Mouse (Mus musculus) heart, embryonic 11.5 days (tissue): Measurements from ENCODE around the gene Bicdl1. TPM values are rescaled to one million over a fixed set of nuclear protein-coding genes. Genes with fewer than 3 reads are reported as not detected.

Experiments used
- ATAC-seq: fragments of 200-750 bp; cut with Nextera tagmentation; replicated peaks from 2 replicates; pipeline ENCODE4 v1.8.0; 2017; ENCODE audit warnings: moderate library complexity; ENCODE audit not compliant: insufficient number of reproducible peaks, low FRiP score, low TSS enrichment
- H3K27ac ChIP-seq: fragments of 300-500 bp; sonication (generic); 2 replicates; pipeline ENCODE4 v1.5.1; 2014; ENCODE audit warnings: mild to moderate bottlenecking, low read depth, low read length
- H3K27me3 ChIP-seq: fragments of 300-500 bp; sonication (generic); 2 replicates; pipeline ENCODE4 v1.6.1; 2014; ENCODE audit warnings: mild to moderate bottlenecking, low read length, mixed read lengths; ENCODE audit not compliant: control insufficient read depth, insufficient read depth
- H3K36me3 ChIP-seq: fragments of 300-500 bp; sonication (generic); 2 replicates; pipeline ENCODE4 v1.6.1; 2014; ENCODE audit warnings: mild to moderate bottlenecking, low read length, moderate library complexity, mixed read lengths; ENCODE audit not compliant: control insufficient read depth, insufficient read depth
- H3K4me1 ChIP-seq: fragments of 300-500 bp; sonication (generic); 2 replicates; pipeline ENCODE4 v1.6.1; 2014; ENCODE audit warnings: low read length; ENCODE audit not compliant: control insufficient read depth, insufficient read depth
- H3K4me2 ChIP-seq: fragments of 300-500 bp; sonication (generic); 2 replicates; pipeline ENCODE4 v1.6.1; 2014; ENCODE audit warnings: mild to moderate bottlenecking, moderate library complexity
- H3K4me3 ChIP-seq: fragments of 300-500 bp; sonication (generic); 2 replicates; pipeline ENCODE4 v1.5.1; 2014; ENCODE audit warnings: low read depth, low read length
- H3K9ac ChIP-seq: fragments of 300-500 bp; sonication (generic); 2 replicates; pipeline ENCODE4 v1.6.1; 2014; ENCODE audit warnings: mild to moderate bottlenecking, low read depth, low read length, moderate library complexity
- H3K9me3 ChIP-seq: fragments of 300-500 bp; sonication (generic); replicated peaks from 2 replicates; pipeline ENCODE4 v1.6.1; 2016; ENCODE audit warnings: low read length; ENCODE audit not compliant: control insufficient read depth
- WGBS: fragments of 180-500 bp; shearing (Covaris S2); extraction: QIAGEN DNeasy Blood & Tissue Kit; methylation state at CpG from one replicate; pipeline ENCODE4 v1.1.7; 2014; ENCODE audit not compliant: insufficient replicate concordance; 5-methylcytosine and 5-hydroxymethylcytosine counted together
- polyA plus RNA-seq: library from polyadenylated mRNA; unstranded; fragments of >200 nt; fragmentation: Nextera tagmentation; extraction: Ambion mirVana; gene quantifications from 2 replicates; pipeline ENCODE4 v1.2.1, GENCODE M21; 2014

Bicdl1 gene
- polyA plus RNA-seq, 1 experiment from 2014 or later, result 6.6 TPM

DNA sequence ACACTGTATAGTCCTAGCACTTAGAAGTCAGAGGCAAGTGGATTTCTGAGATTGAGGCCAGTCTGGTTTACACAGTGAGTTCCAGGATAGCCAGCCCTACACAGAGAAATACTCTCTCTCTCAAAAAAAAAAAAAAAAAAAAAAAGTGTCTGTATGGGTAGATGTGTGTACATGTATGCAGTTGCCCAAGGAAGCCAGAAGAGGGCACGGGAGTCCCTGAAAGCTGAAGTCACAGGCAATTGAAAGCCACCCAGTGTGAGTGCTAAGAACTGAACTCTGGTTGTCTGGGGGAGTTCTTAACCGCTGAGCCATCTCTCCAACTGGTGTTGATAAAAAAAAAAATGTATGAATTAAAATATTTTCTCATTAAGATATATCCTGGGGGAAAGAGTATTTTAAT is 3.1 kb upstream of the Bicdl1 start:
- 73% methylated on average over 2 of the region's 2 CpGs for WGBS
- Histone ChIP-seq H3K9me3 (no peaks in the 10 kb centered on the region), H3K4me1 (peaks cover 6% of the 10 kb centered on the region; the same call in 1 of the 2 replicates), H3K27me3 (peaks cover 20% of the 10 kb centered on the region), H3K9ac (no peak overlapping the region), H3K4me3 (no peak overlapping the region), H3K36me3 (no peaks in the 10 kb centered on the region), H3K4me2 (no peak overlapping the region), H3K27ac (no peak overlapping the region)
- ATAC-seq, result no peak

DNA sequence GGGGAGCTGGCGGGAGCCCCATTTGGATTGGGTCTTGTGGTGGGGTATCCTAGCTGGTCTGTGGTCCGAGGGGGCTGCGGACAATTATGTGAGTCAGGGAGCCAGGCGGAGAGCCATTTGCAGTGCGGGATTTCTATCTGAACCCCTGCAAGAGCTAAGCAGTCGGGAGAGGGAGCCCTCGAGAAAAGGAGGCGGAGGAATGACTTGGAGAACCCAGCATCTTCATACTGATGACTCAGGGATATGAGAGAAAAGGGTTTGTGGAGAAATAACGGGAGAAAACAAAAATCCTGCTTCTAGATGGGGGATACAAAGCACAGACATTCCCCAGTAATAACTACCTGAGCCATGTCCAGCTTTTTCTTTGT is 1.4 kb upstream of the Bicdl1 start:
- peak overlapping the region; percentile 100 for H3K4me2 ChIP-seq
- no peaks in the 10 kb centered on the region for H3K36me3 ChIP-seq
- ATAC-seq, result no peak
- WGBS, result 1% methylated on average over 9 of the region's 9 CpGs
- H3K27ac ChIP-seq, result no peak overlapping the region
- peaks cover 21% of the 10 kb centered on the region for H3K27me3 ChIP-seq
- peaks cover 6% of the 10 kb centered on the region; the same call in 1 of the 2 replicates for H3K4me1 ChIP-seq
- no peaks in the 10 kb centered on the region for H3K9me3 ChIP-seq
- no peak overlapping the region for H3K9ac ChIP-seq
- peak overlapping the region; percentile 69 for H3K4me3 ChIP-seq

DNA sequence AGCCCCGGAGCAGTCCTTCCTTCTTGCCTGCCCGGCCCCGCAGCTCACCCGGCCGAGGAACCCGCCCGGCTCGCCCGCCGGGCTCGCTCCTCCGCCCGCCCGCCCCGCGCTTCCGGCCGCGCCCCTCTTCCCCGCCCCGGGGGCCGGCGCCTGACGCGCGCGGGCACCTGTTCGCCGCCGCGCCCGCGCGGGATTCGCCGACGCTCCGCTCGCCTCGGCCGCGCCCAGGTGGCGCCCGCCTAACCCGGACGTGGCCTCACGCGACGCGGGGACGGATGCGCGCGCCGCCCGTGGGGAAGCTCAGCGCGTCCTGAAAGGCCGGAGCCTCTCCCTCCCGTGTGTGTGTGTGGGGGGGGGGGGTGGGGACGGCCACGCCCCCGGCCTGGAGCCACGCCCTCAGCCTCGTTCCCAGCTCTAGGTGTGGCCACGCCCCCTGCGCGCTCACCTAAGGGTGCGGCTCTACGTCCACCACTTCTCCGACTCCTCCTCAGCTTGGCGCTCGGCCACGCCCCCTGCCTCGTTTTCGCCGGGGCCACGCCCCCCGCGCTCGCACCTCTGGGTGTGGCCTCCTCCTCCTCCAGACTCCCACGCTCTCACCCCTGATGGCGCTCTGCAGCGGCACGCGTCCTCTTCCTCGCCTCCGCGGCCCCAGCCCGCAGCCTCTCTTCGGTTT is 891 bp upstream of the Bicdl1 start:
- peak; percentile 89 for ATAC-seq
- no peaks in the 10 kb centered on the region for H3K36me3 ChIP-seq
- under 1% methylated on average over 68 of the region's 91 CpGs for WGBS
- peaks cover 21% of the 10 kb centered on the region for H3K27me3 ChIP-seq
- H3K9ac ChIP-seq, result peak overlapping the region; percentile 39; the same call in 1 of the 2 replicates
- H3K4me3 ChIP-seq, result peak overlapping the region; percentile 69
- peaks cover 6% of the 10 kb centered on the region; the same call in 1 of the 2 replicates for H3K4me1 ChIP-seq
- H3K9me3 ChIP-seq, result no peaks in the 10 kb centered on the region
- no peak overlapping the region for H3K27ac ChIP-seq
- peak overlapping the region; percentile 100 for H3K4me2 ChIP-seq

DNA sequence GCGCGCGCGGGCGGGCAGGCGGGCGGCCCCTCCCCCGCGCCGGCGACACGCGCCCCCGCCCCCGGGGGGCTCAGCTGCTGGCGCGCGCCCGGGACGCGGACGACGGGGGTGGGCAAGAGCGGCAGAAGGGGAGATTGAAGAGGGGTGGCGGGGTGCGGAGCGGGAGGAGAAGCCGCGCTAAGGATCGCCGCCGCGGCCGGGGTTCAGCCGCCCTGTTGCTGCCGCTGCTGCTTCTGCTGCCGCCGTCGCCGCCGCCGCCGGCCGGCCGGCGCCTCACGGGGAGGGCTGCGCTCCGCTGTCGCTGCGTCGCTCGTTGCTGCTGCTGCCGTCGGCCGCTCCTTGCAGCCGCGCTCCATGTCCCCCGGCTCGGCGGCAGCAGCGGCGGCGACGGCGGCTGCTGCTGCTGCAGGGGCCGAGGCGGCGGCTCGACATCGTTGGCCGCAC is 333 bp upstream of the Bicdl1 start:
- Histone ChIP-seq H3K27ac (no peak overlapping the region), H3K36me3 (no peaks in the 10 kb centered on the region), H3K4me1 (peaks cover 6% of the 10 kb centered on the region; the same call in 1 of the 2 replicates), H3K27me3 (peaks cover 21% of the 10 kb centered on the region), H3K9me3 (no peaks in the 10 kb centered on the region), H3K4me2 (peak overlapping the region; percentile 100), H3K9ac (peak overlapping the region; percentile 39; the same call in 1 of the 2 replicates), H3K4me3 (peak overlapping the region; percentile 69)
- 1% methylated on average over 52 of the region's 72 CpGs for WGBS
- ATAC-seq, result 0 out of 2 replicates have a peak, but pooled peaks have one; percentile 6

DNA sequence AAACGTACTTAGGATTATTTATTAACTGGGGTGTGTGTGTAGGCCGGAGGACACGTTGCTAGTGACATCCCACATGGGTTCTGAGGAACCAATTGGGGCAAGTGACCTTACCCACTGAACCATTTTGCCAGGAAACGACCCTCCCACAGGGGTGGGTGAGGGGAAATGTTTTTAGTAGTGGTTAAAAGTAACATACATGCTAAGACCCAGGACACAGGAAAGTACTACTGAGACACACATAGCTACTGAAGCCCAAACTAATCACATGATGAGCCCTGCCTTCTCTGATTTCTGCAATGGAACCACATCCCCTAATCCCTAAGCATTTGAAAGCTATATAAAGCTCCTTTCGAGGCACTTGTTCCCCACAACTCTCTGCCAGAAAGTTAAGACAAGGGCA is 1.1 kb downstream of the Bicdl1 start:
- no peak overlapping the region; the same call in 1 of the 2 replicates for H3K4me2 ChIP-seq
- peaks cover 6% of the 10 kb centered on the region; the same call in 1 of the 2 replicates for H3K4me1 ChIP-seq
- no peaks in the 10 kb centered on the region for H3K9me3 ChIP-seq
- H3K36me3 ChIP-seq, result no peaks in the 10 kb centered on the region
- ATAC-seq, result no peak
- no peak overlapping the region for H3K27ac ChIP-seq
- H3K9ac ChIP-seq, result no peak overlapping the region
- H3K4me3 ChIP-seq, result no peak overlapping the region
- H3K27me3 ChIP-seq, result peaks cover 21% of the 10 kb centered on the region
- WGBS, result 67% methylated on average over 5 of the region's 5 CpGs

DNA sequence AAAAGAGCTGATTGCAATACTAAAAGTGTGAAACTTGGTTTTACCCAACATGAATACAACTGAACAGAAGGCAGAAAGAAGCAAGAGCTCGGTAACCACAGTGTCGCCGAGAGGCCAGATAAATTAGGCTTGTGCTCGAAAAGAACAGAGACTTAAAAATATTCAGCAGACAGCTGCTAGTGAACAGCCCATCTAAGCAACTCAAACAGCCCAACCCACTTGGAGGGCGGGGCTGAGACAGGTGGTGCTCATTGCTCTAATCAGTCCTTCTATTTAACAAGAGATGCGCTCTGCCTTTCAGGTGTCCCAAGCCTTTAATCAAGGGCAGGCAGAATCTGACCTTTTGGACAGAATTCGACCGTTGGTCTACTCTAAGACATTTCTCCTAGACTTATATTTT is 4.8 kb downstream of the Bicdl1 start:
- H3K4me1 ChIP-seq, result 0 out of 2 replicates have a peak, but pooled peaks cover 2% of the 10 kb centered on the region
- H3K9me3 ChIP-seq, result no peaks in the 10 kb centered on the region
- H3K27me3 ChIP-seq, result peaks cover 18% of the 10 kb centered on the region
- no peaks in the 10 kb centered on the region for H3K36me3 ChIP-seq
- no peak overlapping the region for H3K4me3 ChIP-seq
- 77% methylated on average over 8 of the region's 8 CpGs for WGBS
- H3K27ac ChIP-seq, result no peak overlapping the region
- ATAC-seq, result no peak
- no peak overlapping the region for H3K4me2 ChIP-seq
- no peak overlapping the region for H3K9ac ChIP-seq

DNA sequence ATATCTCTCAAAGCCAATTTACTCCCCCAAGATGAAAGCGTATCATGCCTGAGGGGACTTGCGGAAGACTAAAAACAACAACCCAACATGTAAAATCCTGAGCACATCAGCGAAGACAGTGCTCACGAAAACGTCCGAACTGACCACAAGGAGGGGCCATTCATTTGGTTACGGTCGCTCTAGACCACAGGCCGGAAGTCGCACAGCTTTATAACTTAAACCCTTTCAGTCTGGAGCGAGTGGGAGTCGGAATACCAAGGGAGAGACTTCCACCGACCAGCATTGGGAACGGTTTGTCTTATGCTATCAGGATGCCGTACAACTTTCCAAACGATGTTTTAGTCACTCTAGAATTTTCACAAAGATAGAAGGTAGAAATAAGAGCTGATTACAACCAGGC is 5.4 kb downstream of the Bicdl1 start:
- Histone ChIP-seq H3K27ac (no peak overlapping the region), H3K4me3 (no peak overlapping the region), H3K27me3 (peaks cover 15% of the 10 kb centered on the region), H3K4me1 (0 out of 2 replicates have a peak, but pooled peaks cover 2% of the 10 kb centered on the region), H3K9ac (no peak overlapping the region), H3K9me3 (no peaks in the 10 kb centered on the region), H3K4me2 (no peak overlapping the region), H3K36me3 (no peaks in the 10 kb centered on the region)
- ATAC-seq, result no peak
- 74% methylated on average over 16 of the region's 16 CpGs for WGBS

DNA sequence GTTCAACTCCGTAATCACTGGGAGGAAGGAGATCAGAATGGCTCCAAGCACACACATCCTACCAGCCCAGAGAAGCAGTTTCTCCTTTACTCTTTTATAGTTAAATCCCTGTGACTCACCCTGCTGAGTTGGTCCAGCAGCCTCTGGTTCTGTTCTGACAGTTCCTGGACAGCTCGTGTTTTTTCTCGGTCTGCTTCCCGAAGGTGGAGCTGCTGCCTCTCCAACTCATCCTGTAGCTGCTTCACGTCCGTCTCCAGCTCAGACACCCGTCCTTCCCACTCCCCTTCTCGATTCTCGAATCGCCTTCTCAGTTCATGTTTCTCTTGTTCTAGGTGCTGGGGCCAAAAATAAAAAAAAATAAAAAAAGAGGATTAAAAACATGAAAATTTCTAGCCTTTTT is 7.0 kb downstream of the Bicdl1 start:
- H3K36me3 ChIP-seq, result no peaks in the 10 kb centered on the region
- WGBS, result 82% methylated on average over 10 of the region's 10 CpGs
- no peak overlapping the region for H3K9ac ChIP-seq
- ATAC-seq, result no peak
- no peak overlapping the region for H3K27ac ChIP-seq
- no peaks in the 10 kb centered on the region for H3K4me1 ChIP-seq
- H3K4me2 ChIP-seq, result no peak overlapping the region
- no peaks in the 10 kb centered on the region for H3K27me3 ChIP-seq
- no peak overlapping the region for H3K4me3 ChIP-seq
- H3K9me3 ChIP-seq, result no peaks in the 10 kb centered on the region
